Mouse (Mus musculus) gastrocnemius, adult 2 months (tissue): ENCODE measurements around the gene Lrrc8e. TPM values are rescaled to one million over a fixed set of nuclear protein-coding genes. Genes with fewer than 3 reads are reported as not detected.

Experiments used
- DNase-seq: peaks from one replicate; pipeline ENCODE4 v3.0.0; 2022
- H3K27ac ChIP-seq: fragments of 200-600 bp; 2 replicates; pipeline ENCODE4 v1.8.1; 2022; ENCODE audit warnings: mild to moderate bottlenecking
- H3K4me3 ChIP-seq: fragments of 200-600 bp; 2 replicates; pipeline ENCODE4 v1.8.1; 2022; ENCODE audit warnings: mild to moderate bottlenecking, moderate library complexity
- CTCF ChIP-seq: fragments of 200-600 bp; IDR thresholded peaks from 2 replicates; pipeline ENCODE4 v1.8.1; 2022; ENCODE audit warnings: antibody characterized with exemption, mild to moderate bottlenecking, moderate library complexity
- intact Hi-C: fragments of 180-260 bp; cut with DNase I; formaldehyde crosslinking; loops from one replicate; pipeline ENCODE4 v1.15.1; 2025
- total RNA-seq, 2 experiments: library from RNA; stranded (reverse); gene quantifications; 2 replicates each; pipeline ENCODE4 v1.2.3; 2021

Gene Lrrc8e
- total RNA-seq, 2 experiments from 2014 or later: not detected

- Histone ChIP-seq H3K27ac (no peak overlapping the region), H3K4me3 (no peak overlapping the region)
- intact Hi-C loops: no loop called here
- no peak for TF ChIP-seq CTCF
- no peak for DNase-seq
These were observed 4.2 kb downstream of the Lrrc8e start for GRCm38 (mm10) chr8:4230612-4231351.

- peak overlapping the region; percentile 77 for H3K4me3 ChIP-seq
- no peak for TF ChIP-seq CTCF
- no peak for DNase-seq
- H3K27ac ChIP-seq: peak overlapping the region; percentile 96
- intact Hi-C loops: loop anchor here (2.0 to 5.0 kb wide), 3 partner anchors 37 to 439 kb away; partner anchors contain the start of gene Timm44
These were observed 11.3 kb downstream of the Lrrc8e start for GRCm38 (mm10) chr8:4237814-4238433.

- Histone ChIP-seq H3K27ac (peak within 1 kb of the TSS; percentile 96), H3K4me3 (peak within 1 kb of the TSS; percentile 77)
- peak; percentile 62 for TF ChIP-seq CTCF
- intact Hi-C loops: loop anchor here (2.0 to 5.0 kb wide), 3 partner anchors 36 to 439 kb away; partner anchors contain the start of gene Timm44
- peak; percentile 100 for DNase-seq
These were observed 12.0 kb downstream of the Lrrc8e start, which contains the start of the genes Map2k7 and Gm49320 for GRCm38 (mm10) chr8:4238434-4239192. Gene Map2k7, plus strand, starts transcription at chr8:4238740. Gene Gm49320, plus strand, starts transcription at chr8:4238865.

GRCm38 (mm10) chr8:4239193-4239890 lies 12.7 kb downstream of the Lrrc8e start:
- no peak for TF ChIP-seq CTCF
- intact Hi-C loops: loop anchor here (2.0 to 5.0 kb wide), 3 partner anchors 35 to 438 kb away; partner anchors contain the start of gene Timm44
- no peak for DNase-seq
- Histone ChIP-seq H3K27ac (peak overlapping the region; percentile 96), H3K4me3 (peak overlapping the region; percentile 77)

- Histone ChIP-seq H3K4me3 (no peak overlapping the region), H3K27ac (no peak overlapping the region)
- TF ChIP-seq CTCF: no peak
- intact Hi-C loops: no loop called here
- no peak for DNase-seq
These were observed 18.4 kb downstream of the Lrrc8e start for GRCm38 (mm10) chr8:4245061-4245460.

GRCm38 (mm10) chr8:4245737-4246136 lies 19.1 kb downstream of the Lrrc8e start:
- Histone ChIP-seq H3K4me3 (no peak overlapping the region), H3K27ac (no peak overlapping the region)
- TF ChIP-seq CTCF: no peak
- no peak for DNase-seq
- intact Hi-C loops: no loop called here

GRCm38 (mm10) chr8:4247241-4247640 lies 20.6 kb downstream of the Lrrc8e start:
- no peak overlapping the region for H3K4me3 ChIP-seq
- no peak for DNase-seq
- intact Hi-C loops: no loop called here
- no peak for TF ChIP-seq CTCF
- no peak overlapping the region for H3K27ac ChIP-seq

- Histone ChIP-seq H3K27ac (no peak within 1 kb of the TSS), H3K4me3 (no peak within 1 kb of the TSS)
- intact Hi-C loops: no loop called here
- no peak for DNase-seq
- no peak for TF ChIP-seq CTCF
These were observed 21.4 kb downstream of the Lrrc8e start, which contains the start of gene Tgfbr3l for GRCm38 (mm10) chr8:4247951-4248540. Gene Tgfbr3l, plus strand, starts transcription at chr8:4248214.

GRCm38 (mm10) chr8:4249213-4249612 lies 22.6 kb downstream of the Lrrc8e start:
- Histone ChIP-seq H3K4me3 (no peak overlapping the region), H3K27ac (no peak overlapping the region)
- no peak for TF ChIP-seq CTCF
- intact Hi-C loops: no loop called here
- DNase-seq: no peak

GRCm38 (mm10) chr8:4250306-4250970 lies 23.8 kb downstream of the Lrrc8e start:
- Histone ChIP-seq H3K4me3 (no peak overlapping the region), H3K27ac (no peak overlapping the region)
- intact Hi-C loops: loop anchor here (2.0 to 5.0 kb wide), 3 partner anchors 72 to 362 kb away; partner anchors contain the start of gene Zfp958
- peak; percentile 92 for DNase-seq
- TF ChIP-seq CTCF: peak; percentile 87

- no peak for DNase-seq
- intact Hi-C loops: loop anchor here (5.0 kb wide), 2 partner anchors 120 to 360 kb away; partner anchors contain the start of gene Zfp958
- TF ChIP-seq CTCF: no peak
- peak overlapping the region; percentile 95 for H3K27ac ChIP-seq
- peak overlapping the region; percentile 78 for H3K4me3 ChIP-seq
These were observed 25.6 kb downstream of the Lrrc8e start for GRCm38 (mm10) chr8:4252116-4252760.
